Mouse (Mus musculus): Measurements from ENCODE around the gene Abhd17b.

GRCm38 (mm10) chr19:21629030-21629429, 24.0 kb upstream of the Abhd17b start:
- no peak for TF ChIP-seq EP300 (IDR thresholded peaks at IDR 0.05; ENCODE audit: low read depth)
- TF ChIP-seq CTCF (IDR thresholded peaks at IDR 0.05; ENCODE audit: low read depth) = no peak

All from heart, postnatal 0 days (tissue).